Mouse (Mus musculus): ENCODE measurements around the gene Mettl21e. TPM values are rescaled to one million over a fixed set of nuclear protein-coding genes. Genes with fewer than 3 reads are reported as not detected.

Mettl21e gene
- polyA plus RNA-seq, 1 experiment from 2014 or later, result not detected

DNA sequence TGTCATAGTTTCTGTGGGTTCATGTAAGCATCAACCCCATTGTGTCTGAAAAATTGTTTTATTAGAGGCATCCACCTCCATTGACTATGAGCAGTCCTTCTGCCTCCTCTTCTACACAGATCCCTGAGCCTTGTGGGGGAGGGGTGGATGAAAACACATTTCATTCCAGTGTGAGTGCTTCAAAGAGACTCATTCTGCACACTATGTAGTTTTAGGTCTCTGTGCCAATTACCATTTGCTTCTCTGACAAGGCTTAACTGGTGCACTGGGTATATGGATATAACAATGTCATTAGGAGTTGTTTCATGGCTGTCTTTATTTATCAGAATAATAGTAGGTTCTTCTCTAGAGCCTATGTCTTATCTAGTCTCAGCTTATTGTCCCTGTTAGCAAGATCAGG is 32.4 kb downstream of the Mettl21e start:
- H3K27ac ChIP-seq, result no peak overlapping the region
- no peak overlapping the region for H3K9ac ChIP-seq
- peaks cover 9% of the 10 kb centered on the region; the same call in 1 of the 2 replicates for H3K36me3 ChIP-seq (replicated peaks)
- no peak overlapping the region for H3K4me3 ChIP-seq
- no peak overlapping the region for H3K4me2 ChIP-seq
- no peak for ATAC-seq (replicated peaks)
- H3K27me3 ChIP-seq (replicated peaks), result no peaks in the 10 kb centered on the region
- H3K4me1 ChIP-seq, result no peaks in the 10 kb centered on the region
- H3K9me3 ChIP-seq, result no peaks in the 10 kb centered on the region

DNA sequence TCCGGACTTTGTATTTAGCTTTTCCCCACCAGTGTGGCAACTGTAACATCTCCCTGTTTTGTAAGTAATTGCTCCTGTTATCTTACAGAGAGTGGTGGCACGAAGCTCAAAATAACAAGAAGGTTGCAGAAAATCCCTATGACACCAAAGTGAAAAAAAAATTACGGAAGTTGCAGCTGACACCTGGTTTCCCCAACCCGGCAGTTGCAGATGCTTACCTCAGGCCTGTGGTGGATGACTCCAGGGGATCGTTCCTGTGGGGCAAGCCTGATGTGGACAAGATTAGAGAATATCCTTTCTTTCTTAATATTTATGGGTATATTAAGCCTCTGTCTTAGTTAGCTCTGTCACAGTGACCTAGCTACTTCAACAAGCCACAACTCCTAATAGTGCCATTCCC is 40.7 kb downstream of the Mettl21e start:
- Histone ChIP-seq H3K27me3 (replicated peaks) (no peaks in the 10 kb centered on the region), H3K36me3 (replicated peaks) (peaks cover 62% of the 10 kb centered on the region), H3K4me1 (no peaks in the 10 kb centered on the region), H3K4me3 (no peak overlapping the region), H3K4me2 (no peak overlapping the region), H3K9ac (no peak overlapping the region), H3K27ac (no peak overlapping the region), H3K9me3 (no peaks in the 10 kb centered on the region)
- WGBS, result over 99% methylated on average over 5 of the region's 5 CpGs
- no peak for ATAC-seq (replicated peaks)

- Histone ChIP-seq H3K9me3 (no peaks in the 10 kb centered on the region), H3K36me3 (replicated peaks) (peaks cover 69% of the 10 kb centered on the region), H3K9ac (no peak overlapping the region), H3K27me3 (replicated peaks) (no peaks in the 10 kb centered on the region), H3K4me2 (no peak overlapping the region), H3K4me3 (no peak overlapping the region), H3K27ac (no peak overlapping the region), H3K4me1 (no peaks in the 10 kb centered on the region)
- ATAC-seq (replicated peaks), result no peak
- WGBS, result 93% methylated on average over 8 of the region's 8 CpGs
Measured at GRCm38 (mm10) chr1:44173903-44174302, 44.9 kb downstream of the Mettl21e start.

DNA sequence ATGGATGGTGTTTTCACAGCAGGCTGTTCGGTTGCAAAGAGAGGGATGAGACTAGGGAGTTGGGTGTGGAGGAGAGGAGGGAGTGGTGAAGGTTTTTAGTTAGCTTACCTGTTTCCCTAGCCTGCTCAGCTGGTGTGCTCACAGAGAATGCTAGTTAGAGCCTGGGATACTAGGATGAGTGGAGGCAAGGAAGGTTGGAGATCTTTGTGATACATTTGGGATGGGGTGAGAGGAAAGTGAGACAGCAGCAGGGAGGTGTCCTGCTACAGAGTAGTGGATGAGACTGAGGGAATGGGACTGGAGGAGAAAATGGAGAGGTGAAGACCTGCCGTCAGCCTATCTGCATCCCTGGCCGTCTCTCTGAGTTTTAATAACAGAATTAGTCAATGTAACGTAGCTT is 46.1 kb downstream of the Mettl21e start:
- H3K27ac ChIP-seq, result no peak overlapping the region
- no peak overlapping the region for H3K9ac ChIP-seq
- H3K4me3 ChIP-seq, result no peak overlapping the region
- ATAC-seq (replicated peaks), result no peak
- peaks cover 77% of the 10 kb centered on the region for H3K36me3 ChIP-seq (replicated peaks)
- no peaks in the 10 kb centered on the region for H3K9me3 ChIP-seq
- no peaks in the 10 kb centered on the region for H3K4me1 ChIP-seq
- 95% methylated on average over 4 of the region's 4 CpGs for WGBS
- H3K27me3 ChIP-seq (replicated peaks), result no peaks in the 10 kb centered on the region
- H3K4me2 ChIP-seq, result no peak overlapping the region

GRCm38 (mm10) chr1:44167859-44168383 is 50.8 kb downstream of the Mettl21e start:
- no peaks in the 10 kb centered on the region for H3K9me3 ChIP-seq
- no peak for ATAC-seq (replicated peaks)
- H3K4me2 ChIP-seq, result no peak overlapping the region
- H3K4me3 ChIP-seq, result no peak overlapping the region
- peaks cover 72% of the 10 kb centered on the region for H3K36me3 ChIP-seq (replicated peaks)
- H3K9ac ChIP-seq, result no peak overlapping the region
- no peak overlapping the region for H3K27ac ChIP-seq
- 95% methylated on average over 3 of the region's 3 CpGs for WGBS
- H3K4me1 ChIP-seq, result no peaks in the 10 kb centered on the region
- no peaks in the 10 kb centered on the region for H3K27me3 ChIP-seq (replicated peaks)

DNA sequence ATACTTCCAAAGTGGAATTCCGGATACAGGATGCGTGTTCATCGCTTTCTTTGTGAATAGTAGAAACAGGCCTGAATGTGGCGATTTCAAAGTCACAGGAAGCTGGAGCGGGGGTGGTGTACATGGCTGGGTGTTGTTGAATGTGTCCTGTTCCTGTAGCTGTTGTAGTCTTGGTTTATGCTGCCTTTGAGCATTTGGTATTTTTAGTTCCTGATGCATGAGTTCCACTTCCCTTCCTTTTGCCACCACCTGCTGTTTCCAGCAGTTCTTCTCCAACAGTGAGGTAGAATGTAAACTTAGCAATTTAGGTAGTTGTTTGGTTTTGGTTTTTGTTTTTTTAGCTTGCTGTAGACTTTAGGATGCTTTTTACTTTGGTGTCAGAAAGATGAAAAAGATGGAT is 56.4 kb downstream of the Mettl21e start:
- WGBS, result 92% methylated on average over 5 of the region's 5 CpGs
- H3K27me3 ChIP-seq (replicated peaks), result no peaks in the 10 kb centered on the region
- H3K27ac ChIP-seq, result no peak overlapping the region
- no peak overlapping the region for H3K9ac ChIP-seq
- H3K4me1 ChIP-seq, result no peaks in the 10 kb centered on the region
- ATAC-seq (replicated peaks), result no peak
- no peak overlapping the region for H3K4me3 ChIP-seq
- peaks cover 67% of the 10 kb centered on the region for H3K36me3 ChIP-seq (replicated peaks)
- no peak overlapping the region for H3K4me2 ChIP-seq
- no peaks in the 10 kb centered on the region for H3K9me3 ChIP-seq

DNA sequence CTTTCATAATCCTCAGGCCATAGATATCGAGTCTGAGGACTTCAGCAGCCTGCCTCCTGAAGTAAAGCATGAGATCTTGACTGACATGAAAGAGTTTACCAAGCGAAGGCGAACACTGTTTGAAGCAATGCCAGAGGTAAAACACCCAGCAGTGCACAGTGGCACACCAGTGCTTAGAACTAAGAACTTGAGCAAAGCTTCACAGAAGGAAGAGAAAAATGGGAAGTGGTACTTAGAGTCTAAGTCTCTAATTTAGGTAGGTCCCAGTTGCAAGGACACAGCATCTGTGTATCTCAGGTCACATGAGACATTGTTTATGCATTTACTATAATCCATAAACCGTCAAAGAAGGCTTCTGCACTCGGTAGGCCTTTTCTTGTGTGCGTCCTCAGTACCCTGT is 56.9 kb downstream of the Mettl21e start:
- Histone ChIP-seq H3K4me2 (no peak overlapping the region), H3K27ac (no peak overlapping the region), H3K36me3 (replicated peaks) (peaks cover 61% of the 10 kb centered on the region), H3K9ac (no peak overlapping the region), H3K4me1 (no peaks in the 10 kb centered on the region), H3K27me3 (replicated peaks) (no peaks in the 10 kb centered on the region), H3K4me3 (no peak overlapping the region), H3K9me3 (no peaks in the 10 kb centered on the region)
- WGBS, result 92% methylated on average over 6 of the region's 6 CpGs
- no peak for ATAC-seq (replicated peaks)

DNA sequence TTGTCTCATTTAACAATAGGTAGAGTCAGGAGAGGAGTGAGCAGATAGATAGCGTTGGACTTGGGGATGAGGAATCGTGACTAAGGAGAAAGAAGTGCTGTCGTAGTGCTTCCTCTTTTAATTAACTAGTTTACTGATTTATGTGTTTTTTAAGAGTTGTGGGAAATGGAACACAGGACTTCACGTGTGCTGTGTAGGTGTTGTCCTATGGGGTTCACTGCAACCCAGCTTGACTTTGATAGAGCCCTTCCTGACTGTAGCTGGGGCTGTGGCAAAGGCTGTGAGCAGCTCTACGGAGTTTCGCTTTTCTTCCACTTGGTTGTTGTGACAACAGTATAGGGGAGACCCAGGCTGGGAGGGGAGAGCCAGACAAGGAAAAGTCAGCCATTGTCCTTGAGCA is 60.4 kb downstream of the Mettl21e start:
- H3K9me3 ChIP-seq, result no peaks in the 10 kb centered on the region
- H3K9ac ChIP-seq, result no peak overlapping the region
- H3K4me2 ChIP-seq, result no peak overlapping the region
- H3K27me3 ChIP-seq (replicated peaks), result no peaks in the 10 kb centered on the region
- no peak for ATAC-seq (replicated peaks)
- H3K4me3 ChIP-seq, result no peak overlapping the region
- H3K27ac ChIP-seq, result no peak overlapping the region
- 91% methylated on average over 6 of the region's 6 CpGs for WGBS
- H3K4me1 ChIP-seq, result no peaks in the 10 kb centered on the region
- H3K36me3 ChIP-seq (replicated peaks), result peaks cover 38% of the 10 kb centered on the region

- Histone ChIP-seq H3K36me3 (replicated peaks) (peaks cover 17% of the 10 kb centered on the region), H3K4me1 (no peaks in the 10 kb centered on the region), H3K4me2 (no peak overlapping the region), H3K9me3 (no peaks in the 10 kb centered on the region), H3K4me3 (no peak overlapping the region), H3K27me3 (replicated peaks) (no peaks in the 10 kb centered on the region), H3K9ac (no peak overlapping the region), H3K27ac (no peak overlapping the region)
- ATAC-seq (replicated peaks), result no peak
- 98% methylated on average over 4 of the region's 4 CpGs for WGBS
Measured at GRCm38 (mm10) chr1:44155287-44155686, 63.5 kb downstream of the Mettl21e start.

Other genes starting within 250 kb of the Mettl21e start
- gene Mettl21c, start 198.9 kb downstream of the Mettl21e start, polyA plus RNA-seq (2015; fragmentation: Nextera tagmentation; extraction: Ambion mirVana), result 1.9 and 2.4 TPM in 2 replicates
- gene Gm8251, start 157.0 kb downstream of the Mettl21e start, polyA plus RNA-seq (2015; fragmentation: Nextera tagmentation; extraction: Ambion mirVana), result 0.04 and 0.12 TPM in 2 replicates
- 37.3 and 40.5 TPM in 2 replicates for gene Tex30, start 116.5 kb downstream of the Mettl21e start, polyA plus RNA-seq (2015; fragmentation: Nextera tagmentation; extraction: Ambion mirVana)
- 26.2 and 27.0 TPM in 2 replicates for gene Kdelc1, start 100.2 kb downstream of the Mettl21e start, polyA plus RNA-seq (2015; fragmentation: Nextera tagmentation; extraction: Ambion mirVana)
- 30.9 and 33.9 TPM in 2 replicates for gene Bivm, start 100.0 kb downstream of the Mettl21e start, polyA plus RNA-seq (2015; fragmentation: Nextera tagmentation; extraction: Ambion mirVana)
- gene Ercc5, start 71.2 kb downstream of the Mettl21e start, polyA plus RNA-seq (2015; fragmentation: Nextera tagmentation; extraction: Ambion mirVana), result 32.1 and 32.8 TPM in 2 replicates